Mouse (Mus musculus): ENCODE results near the gene Hoxb8. TPM values are rescaled to one million over a fixed set of nuclear protein-coding genes. Genes with fewer than 3 reads are reported as not detected.
A peak's percentile ranks its signal among the peaks of the same experiment; 100 is the strongest.

Hoxb8 gene
- not detected in 2 replicates for polyA plus RNA-seq (2014; fragmentation: Nextera tagmentation; extraction: Ambion mirVana)

- H3K27ac ChIP-seq (replicated peaks; ENCODE audit: low read depth, low read length) = no peak within 1 kb of the TSS
- no peak within 1 kb of the TSS for H3K9ac ChIP-seq (replicated peaks; ENCODE audit: low read length)
- WGBS = 2% methylated on average over 27 of the region's 27 CpGs
- ATAC-seq (ENCODE audit: low FRiP score, low TSS enrichment) (no peak), DNase-seq (no peak)
- no peak within 1 kb of the TSS for H3K4me3 ChIP-seq (replicated peaks; ENCODE audit: low read depth, low read length)
- H3K4me1 ChIP-seq (ENCODE audit: control insufficient read depth, insufficient read depth, low read length) = 0 out of 2 replicates have a peak, but pooled peaks cover 2% of the 10 kb centered on the region
- no peaks in the 10 kb centered on the region for H3K9me3 ChIP-seq (ENCODE audit: control insufficient read depth, low read length)
- H3K36me3 ChIP-seq (ENCODE audit: control insufficient read depth, insufficient read depth, low read length) = no peaks in the 10 kb centered on the region
- H3K4me2 ChIP-seq (ENCODE audit: low read length) = no peak within 1 kb of the TSS
- H3K27me3 ChIP-seq (ENCODE audit: control insufficient read depth, insufficient read depth, low read length) = peaks cover 98% of the 10 kb centered on the region
Measured at GRCm38 (mm10) chr11:96281855-96282570, at the start of gene Hoxb8. Gene Hoxb8 (plus strand): TSS chr11:96281905.

- Histone ChIP-seq H3K4me2 (ENCODE audit: low read length) (no peak overlapping the region), H3K9me3 (ENCODE audit: control insufficient read depth, low read length) (no peaks in the 10 kb centered on the region), H3K36me3 (ENCODE audit: control insufficient read depth, insufficient read depth, low read length) (no peaks in the 10 kb centered on the region), H3K4me3 (replicated peaks; ENCODE audit: low read depth, low read length) (no peak overlapping the region), H3K27ac (replicated peaks; ENCODE audit: low read depth, low read length) (no peak overlapping the region), H3K4me1 (ENCODE audit: control insufficient read depth, insufficient read depth, low read length) (no peaks in the 10 kb centered on the region), H3K27me3 (ENCODE audit: control insufficient read depth, insufficient read depth, low read length) (0 out of 2 replicates have a peak, but pooled peaks cover 7% of the 10 kb centered on the region), H3K9ac (replicated peaks; ENCODE audit: low read length) (no peak overlapping the region)
- 3% methylated on average over 12 of the region's 12 CpGs for WGBS
- DNase-seq = peak; percentile 78
- no peak for ATAC-seq (ENCODE audit: low FRiP score, low TSS enrichment)
Measured at GRCm38 (mm10) chr11:96234906-96235305, 46.8 kb upstream of the Hoxb8 start.

GRCm38 (mm10) chr11:96240211-96240610, 41.5 kb upstream of the Hoxb8 start:
- Histone ChIP-seq H3K9me3 (ENCODE audit: control insufficient read depth, low read length) (no peaks in the 10 kb centered on the region), H3K36me3 (ENCODE audit: control insufficient read depth, insufficient read depth, low read length) (no peaks in the 10 kb centered on the region), H3K9ac (replicated peaks; ENCODE audit: low read length) (no peak overlapping the region), H3K27me3 (ENCODE audit: control insufficient read depth, insufficient read depth, low read length) (0 out of 2 replicates have a peak, but pooled peaks cover 7% of the 10 kb centered on the region), H3K4me3 (replicated peaks; ENCODE audit: low read depth, low read length) (no peak overlapping the region), H3K4me2 (ENCODE audit: low read length) (no peak overlapping the region), H3K27ac (replicated peaks; ENCODE audit: low read depth, low read length) (no peak overlapping the region), H3K4me1 (ENCODE audit: control insufficient read depth, insufficient read depth, low read length) (no peaks in the 10 kb centered on the region)
- DNase-seq (peak; percentile 82), ATAC-seq (ENCODE audit: low FRiP score, low TSS enrichment) (no peak)
- 2% methylated on average over 7 of the region's 7 CpGs for WGBS

DNA sequence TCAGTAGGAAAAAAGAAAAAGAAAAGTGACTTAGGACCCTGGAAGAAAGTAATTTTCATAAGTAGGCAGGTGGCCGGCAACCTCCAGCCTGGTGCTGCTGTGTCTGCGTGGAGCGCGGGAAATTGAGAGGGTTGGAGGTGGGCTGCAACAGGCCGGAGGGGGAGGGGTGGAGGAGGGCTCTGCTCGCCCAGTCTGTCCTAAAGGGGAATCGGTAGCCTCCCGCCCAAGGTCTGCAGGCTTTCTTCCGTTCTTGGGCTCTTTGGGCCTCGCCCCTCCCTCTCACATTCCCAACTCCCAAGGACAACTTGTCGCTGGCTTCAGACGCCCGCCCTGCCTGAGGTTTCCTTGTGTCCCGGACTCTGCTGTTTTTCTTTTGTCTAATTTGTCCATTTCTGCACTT, 30.8 kb upstream of the Hoxb8 start:
- Histone ChIP-seq H3K4me1 (ENCODE audit: control insufficient read depth, insufficient read depth, low read length) (no peaks in the 10 kb centered on the region), H3K9ac (replicated peaks; ENCODE audit: low read length) (no peak overlapping the region), H3K27me3 (ENCODE audit: control insufficient read depth, insufficient read depth, low read length) (peaks cover 83% of the 10 kb centered on the region), H3K36me3 (ENCODE audit: control insufficient read depth, insufficient read depth, low read length) (no peaks in the 10 kb centered on the region), H3K9me3 (ENCODE audit: control insufficient read depth, low read length) (0 out of 2 replicates have a peak, but pooled peaks cover 2% of the 10 kb centered on the region), H3K4me3 (replicated peaks; ENCODE audit: low read depth, low read length) (no peak overlapping the region), H3K27ac (replicated peaks; ENCODE audit: low read depth, low read length) (no peak overlapping the region), H3K4me2 (ENCODE audit: low read length) (no peak overlapping the region)
- WGBS = under 1% methylated on average over 14 of the region's 14 CpGs
- DNase-seq (no peak), ATAC-seq (ENCODE audit: low FRiP score, low TSS enrichment) (no peak)

GRCm38 (mm10) chr11:96251480-96252031, 30.1 kb upstream of the Hoxb8 start:
- no peak for ATAC-seq (ENCODE audit: low FRiP score, low TSS enrichment)
- Histone ChIP-seq H3K9ac (replicated peaks; ENCODE audit: low read length) (no peak overlapping the region), H3K4me1 (ENCODE audit: control insufficient read depth, insufficient read depth, low read length) (no peaks in the 10 kb centered on the region), H3K4me2 (ENCODE audit: low read length) (no peak overlapping the region), H3K4me3 (replicated peaks; ENCODE audit: low read depth, low read length) (no peak overlapping the region), H3K9me3 (ENCODE audit: control insufficient read depth, low read length) (0 out of 2 replicates have a peak, but pooled peaks cover 2% of the 10 kb centered on the region), H3K36me3 (ENCODE audit: control insufficient read depth, insufficient read depth, low read length) (no peaks in the 10 kb centered on the region), H3K27me3 (ENCODE audit: control insufficient read depth, insufficient read depth, low read length) (peaks cover 84% of the 10 kb centered on the region), H3K27ac (replicated peaks; ENCODE audit: low read depth, low read length) (no peak overlapping the region)
- 1% methylated on average over 46 of the region's 46 CpGs for WGBS
- DNase-seq = no peak

DNA sequence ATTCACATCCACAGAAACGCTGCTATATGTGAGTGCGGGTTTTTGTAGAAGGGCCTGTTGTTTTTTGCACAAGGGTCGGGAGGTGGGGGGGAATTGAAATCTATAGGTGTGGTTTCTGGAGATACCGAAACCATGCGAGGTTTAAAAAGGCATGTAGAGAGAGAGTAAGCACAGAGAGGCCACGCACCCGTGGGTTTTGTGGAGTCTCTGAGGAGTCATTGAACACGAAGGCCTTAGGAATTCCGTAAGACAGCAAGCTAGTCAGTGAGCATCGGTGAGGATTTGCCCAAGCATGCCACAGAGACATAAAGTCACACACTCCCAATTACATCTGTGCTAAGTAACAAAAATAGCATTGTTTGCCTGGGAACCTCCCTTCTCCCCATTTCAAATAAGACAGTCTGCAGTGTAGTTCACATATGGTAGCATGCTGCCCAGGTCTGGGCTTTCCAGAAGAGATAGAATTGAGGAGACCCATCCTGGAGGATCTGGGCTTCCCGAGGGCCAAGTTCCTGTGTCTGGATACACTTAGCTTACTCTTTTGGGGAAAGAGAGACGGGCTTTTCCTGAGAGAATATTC, 29.1 kb upstream of the Hoxb8 start:
- no peak for ATAC-seq (ENCODE audit: low FRiP score, low TSS enrichment)
- no peak for DNase-seq
- Histone ChIP-seq H3K36me3 (ENCODE audit: control insufficient read depth, insufficient read depth, low read length) (no peaks in the 10 kb centered on the region), H3K27me3 (ENCODE audit: control insufficient read depth, insufficient read depth, low read length) (peaks cover 93% of the 10 kb centered on the region), H3K4me3 (replicated peaks; ENCODE audit: low read depth, low read length) (no peak overlapping the region), H3K4me2 (ENCODE audit: low read length) (no peak overlapping the region), H3K27ac (replicated peaks; ENCODE audit: low read depth, low read length) (no peak overlapping the region), H3K9me3 (ENCODE audit: control insufficient read depth, low read length) (0 out of 2 replicates have a peak, but pooled peaks cover 2% of the 10 kb centered on the region), H3K4me1 (ENCODE audit: control insufficient read depth, insufficient read depth, low read length) (no peaks in the 10 kb centered on the region), H3K9ac (replicated peaks; ENCODE audit: low read length) (no peak overlapping the region)
- 2% methylated on average over 12 of the region's 12 CpGs for WGBS

DNA sequence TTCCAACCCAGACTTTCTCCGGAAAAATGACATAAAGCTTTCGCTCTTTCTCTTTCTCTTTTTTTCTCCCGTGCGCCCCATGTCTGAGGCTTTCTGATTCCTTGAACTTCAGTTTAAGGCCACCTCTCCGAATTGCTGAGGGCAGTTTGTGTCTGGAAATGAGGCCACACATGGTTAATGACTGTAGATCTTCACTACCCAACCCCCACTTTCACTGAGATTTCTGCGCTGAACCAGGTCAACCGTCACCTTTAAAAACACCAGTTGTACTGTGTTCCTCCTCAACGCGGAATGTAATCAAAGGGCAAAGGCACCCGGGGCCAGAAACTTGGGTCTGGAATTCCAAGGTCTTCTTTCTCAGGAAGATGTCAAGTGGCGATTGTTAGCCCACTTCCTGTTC, 27.5 kb upstream of the Hoxb8 start:
- H3K36me3 ChIP-seq (ENCODE audit: control insufficient read depth, insufficient read depth, low read length) = no peaks in the 10 kb centered on the region
- no peak overlapping the region for H3K27ac ChIP-seq (replicated peaks; ENCODE audit: low read depth, low read length)
- no peak for DNase-seq

DNA sequence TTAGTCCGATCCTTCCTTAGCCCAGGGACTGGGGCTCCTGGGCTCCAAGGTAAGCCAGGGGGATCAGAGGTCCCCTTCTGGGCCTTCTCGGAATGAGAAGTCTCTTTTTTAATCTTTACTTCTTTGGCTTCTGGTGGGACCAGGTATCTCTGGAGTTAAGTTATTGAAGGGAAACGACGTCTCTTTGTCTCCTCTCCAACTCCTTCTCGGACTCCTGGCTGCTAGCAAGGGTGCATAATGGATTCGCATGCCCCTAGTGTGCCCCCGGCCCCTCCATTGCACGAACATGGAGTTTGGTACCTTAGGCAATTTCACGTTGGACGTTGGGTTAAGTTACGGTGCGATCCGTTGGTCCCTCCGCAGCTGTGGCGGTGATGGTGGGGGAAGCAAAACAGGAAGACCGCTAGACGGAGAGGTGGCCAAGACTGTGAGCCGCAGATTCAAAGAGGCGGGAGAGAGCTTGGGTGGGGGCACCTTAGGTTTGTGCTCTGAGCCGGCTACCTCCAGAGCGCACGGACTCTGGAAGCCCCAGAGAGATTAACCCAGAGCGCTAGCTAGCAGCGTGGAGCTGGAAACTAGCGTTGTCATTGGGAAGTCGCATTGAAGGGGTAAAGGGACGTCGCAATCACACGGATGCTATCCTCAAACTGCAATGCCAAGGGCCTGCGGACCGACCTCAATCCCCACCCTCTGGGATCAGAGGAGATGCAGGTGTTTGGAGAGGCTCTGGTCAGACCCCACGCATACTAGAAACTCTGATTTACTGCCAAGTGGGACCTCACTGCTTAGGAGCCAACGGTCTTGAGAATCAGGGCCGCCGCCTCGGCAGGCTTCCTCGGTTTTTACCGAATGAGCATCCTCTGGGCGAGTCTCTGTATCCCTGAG, 26.4 kb upstream of the Hoxb8 start:
- H3K4me3 ChIP-seq (replicated peaks; ENCODE audit: low read depth, low read length) = no peak overlapping the region
- H3K4me1 ChIP-seq (ENCODE audit: control insufficient read depth, insufficient read depth, low read length) = no peaks in the 10 kb centered on the region
- no peak for ATAC-seq (ENCODE audit: low FRiP score, low TSS enrichment)
- H3K27me3 ChIP-seq (ENCODE audit: control insufficient read depth, insufficient read depth, low read length) = peaks cover 100% of the 10 kb centered on the region
- H3K9me3 ChIP-seq (ENCODE audit: control insufficient read depth, low read length) = no peaks in the 10 kb centered on the region
- no peaks in the 10 kb centered on the region for H3K36me3 ChIP-seq (ENCODE audit: control insufficient read depth, insufficient read depth, low read length)
- WGBS = 2% methylated on average over 39 of the region's 39 CpGs
- H3K27ac ChIP-seq (replicated peaks; ENCODE audit: low read depth, low read length) = no peak overlapping the region
- DNase-seq = no peak
- no peak overlapping the region for H3K4me2 ChIP-seq (ENCODE audit: low read length)
- H3K9ac ChIP-seq (replicated peaks; ENCODE audit: low read length) = no peak overlapping the region

More for the DNA sequence above, 27.5 kb upstream of the Hoxb8 start:
- no peak overlapping the region for H3K4me3 ChIP-seq (replicated peaks; ENCODE audit: low read depth, low read length)
- WGBS = 3% methylated on average over 11 of the region's 11 CpGs
- H3K4me1 ChIP-seq (ENCODE audit: control insufficient read depth, insufficient read depth, low read length) = no peaks in the 10 kb centered on the region
- no peak for ATAC-seq (ENCODE audit: low FRiP score, low TSS enrichment)
- no peak overlapping the region for H3K4me2 ChIP-seq (ENCODE audit: low read length)
- peaks cover 100% of the 10 kb centered on the region for H3K27me3 ChIP-seq (ENCODE audit: control insufficient read depth, insufficient read depth, low read length)
- H3K9ac ChIP-seq (replicated peaks; ENCODE audit: low read length) = no peak overlapping the region
- 0 out of 2 replicates have a peak, but pooled peaks cover 2% of the 10 kb centered on the region for H3K9me3 ChIP-seq (ENCODE audit: control insufficient read depth, low read length)
